Mouse (Mus musculus) left cerebral cortex, adult 2 months (tissue): Measurements from ENCODE around the gene Vwa7. TPM values are rescaled to one million over a fixed set of nuclear protein-coding genes. Genes with fewer than 3 reads are reported as not detected.

Source experiments
- DNase-seq, 2 experiments: peaks; one replicate each; pipeline ENCODE4 v3.0.0; 2021 to 2022; ENCODE audit warnings: low spot score in 2 of 2, mixed read lengths in 1 of 2; ENCODE audit errors: extremely low spot score in 1 of 2
- H3K27ac ChIP-seq: fragments of 200-600 bp; 2 replicates; pipeline ENCODE4 v1.8.1; 2022
- H3K4me3 ChIP-seq: fragments of 200-600 bp; 2 replicates; pipeline ENCODE4 v1.8.1; 2022
- CTCF ChIP-seq: fragments of 200-600 bp; IDR thresholded peaks from 2 replicates; pipeline ENCODE4 v1.8.1; 2022; ENCODE audit warnings: antibody characterized with exemption, mild to moderate bottlenecking, moderate library complexity
- intact Hi-C: fragments of 180-260 bp; cut with DNase I; formaldehyde crosslinking; loops from one replicate; pipeline ENCODE4 v1.15.1; 2025
- total RNA-seq, 2 experiments: library from RNA; stranded (reverse); gene quantifications; 2 replicates each; pipeline ENCODE4 v1.2.3; 2021

Vwa7 gene
- total RNA-seq, 2 experiments from 2014 or later = 0.40 to 0.43 TPM

DNA sequence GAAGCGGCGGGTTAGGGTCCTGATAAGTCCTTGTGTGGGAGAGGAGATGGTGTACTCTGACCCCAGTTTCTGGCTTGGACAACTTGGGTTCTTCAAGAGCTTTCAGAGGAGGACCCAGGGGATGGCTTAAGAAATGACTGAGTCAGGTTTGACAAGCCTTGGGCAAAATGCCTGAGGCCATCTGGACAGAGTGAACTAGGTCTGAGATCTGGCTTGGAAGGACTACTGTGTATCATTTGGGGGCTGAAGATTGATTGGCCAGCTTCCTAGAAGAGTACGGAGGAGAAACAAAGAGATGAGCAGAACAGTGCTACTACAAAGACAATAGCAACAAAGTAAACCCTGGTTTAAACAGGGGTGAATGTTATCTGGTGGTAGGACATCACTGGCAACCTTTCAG is 47.1 kb downstream of the Vwa7 start:
- no peak overlapping the region for H3K27ac ChIP-seq
- no peak for TF ChIP-seq CTCF
- no peak for DNase-seq
- no peak overlapping the region for H3K4me3 ChIP-seq
- intact Hi-C loops = no loop called here

DNA sequence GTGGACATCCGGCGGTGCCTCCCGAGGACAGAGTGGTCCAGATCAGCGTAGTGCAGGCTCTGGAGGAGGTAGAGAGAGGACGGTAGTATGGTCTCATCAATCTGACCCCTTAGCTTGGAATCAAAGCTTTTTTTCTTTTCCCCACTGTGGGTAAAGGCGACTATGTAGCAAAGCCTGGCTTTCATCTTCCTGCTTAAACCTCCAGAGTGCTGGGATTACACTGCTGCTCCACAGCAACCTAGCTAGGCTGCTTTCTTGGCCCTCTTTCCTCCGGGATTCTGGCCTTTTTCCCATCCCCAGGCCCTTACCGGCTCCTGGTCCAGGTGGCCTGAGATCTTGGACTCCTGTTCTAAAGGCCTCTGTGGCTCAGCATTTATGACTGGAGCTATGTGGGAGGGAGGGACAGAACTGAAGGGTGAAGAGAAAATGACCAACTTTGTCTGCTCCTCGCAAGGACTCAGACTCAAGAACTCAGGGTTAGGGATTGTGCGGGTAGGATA is 48.0 kb downstream of the Vwa7 start:
- DNase-seq = no peak
- Histone ChIP-seq H3K27ac (no peak overlapping the region), H3K4me3 (no peak overlapping the region)
- TF ChIP-seq CTCF = no peak
- intact Hi-C loops = no loop called here

DNA sequence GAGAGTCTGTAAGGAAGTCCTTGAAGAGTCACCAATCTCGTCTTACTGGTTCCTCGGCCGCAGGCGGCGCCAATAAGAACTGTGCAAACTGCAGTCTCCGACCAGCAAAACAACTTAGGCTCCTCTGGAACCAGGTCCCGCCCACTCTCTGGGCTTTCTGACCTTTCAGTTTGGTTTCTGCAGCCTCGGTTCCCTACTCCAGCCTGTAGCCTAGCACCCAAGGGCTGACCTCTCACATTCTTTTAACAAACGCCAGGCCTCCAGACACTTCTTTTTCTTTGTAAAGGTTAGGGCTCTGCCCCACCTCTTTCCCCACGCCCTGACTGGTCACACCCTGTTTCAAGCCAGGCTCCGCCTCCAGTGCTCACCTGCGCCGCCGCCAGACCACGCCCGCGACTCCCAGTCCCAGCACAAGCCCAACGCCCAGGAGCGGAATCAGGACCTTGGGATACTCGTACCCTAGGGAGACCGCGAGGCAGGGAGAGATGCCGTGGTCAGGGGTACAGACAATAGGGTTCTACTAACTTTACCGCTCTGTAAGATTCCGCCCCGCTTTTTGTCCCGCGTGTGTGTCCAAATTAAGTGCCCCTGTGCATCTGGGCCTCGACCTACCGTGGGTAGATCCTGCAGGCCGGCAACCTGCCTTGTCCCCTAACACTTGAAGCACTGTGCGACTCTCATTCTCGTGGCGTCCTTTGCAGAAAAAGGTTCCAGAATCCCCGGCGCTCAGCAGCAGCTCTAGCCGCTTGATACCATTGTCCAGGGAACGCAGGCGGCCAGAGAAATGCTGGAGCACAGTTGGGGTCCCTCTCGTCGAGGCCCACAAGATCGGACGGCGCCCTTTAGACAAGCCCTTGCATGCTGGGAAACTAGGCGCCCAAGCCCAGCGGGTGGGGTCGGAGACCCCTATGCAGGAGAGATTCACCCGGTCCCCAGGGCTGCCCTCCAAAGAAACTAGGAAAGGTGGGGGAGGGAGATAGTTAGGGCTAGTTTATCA is 48.9 kb downstream of the Vwa7 start, which contains the start of gene Ly6g6c:
Gene Ly6g6c, plus strand, starts transcription at position 438 of the 997 bp plus-strand sequence.
- H3K27ac ChIP-seq = no peak within 1 kb of the TSS
- intact Hi-C loops = no loop called here
- H3K4me3 ChIP-seq = no peak within 1 kb of the TSS
- TF ChIP-seq CTCF = no peak
- no peak for DNase-seq

DNA sequence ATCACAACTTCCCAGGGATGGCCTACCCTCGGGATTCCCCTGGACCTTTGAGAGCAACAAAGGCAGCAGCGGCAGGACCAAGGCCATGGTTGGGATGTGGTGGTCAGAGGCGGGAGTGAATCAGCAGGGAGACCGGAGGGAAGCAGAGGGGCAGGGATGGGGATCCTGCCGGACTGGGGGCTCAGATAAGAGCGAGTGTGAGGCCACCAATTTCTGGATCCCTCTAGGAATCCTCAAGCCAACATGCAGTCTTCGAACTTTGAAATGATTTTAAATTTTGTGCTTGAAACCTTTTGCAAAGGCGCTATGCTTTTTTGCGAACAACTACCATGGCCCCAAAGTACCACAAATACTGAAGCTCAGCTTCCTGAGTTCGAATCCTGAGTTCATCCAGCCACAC is 49.7 kb downstream of the Vwa7 start, which contains the start of gene Mpig6b:
Gene Mpig6b, minus strand, starts transcription at position 101 of the 400 bp plus-strand sequence.
- TF ChIP-seq CTCF = no peak
- Histone ChIP-seq H3K4me3 (no peak within 1 kb of the TSS), H3K27ac (no peak within 1 kb of the TSS)
- intact Hi-C loops = no loop called here
- no peak for DNase-seq

DNA sequence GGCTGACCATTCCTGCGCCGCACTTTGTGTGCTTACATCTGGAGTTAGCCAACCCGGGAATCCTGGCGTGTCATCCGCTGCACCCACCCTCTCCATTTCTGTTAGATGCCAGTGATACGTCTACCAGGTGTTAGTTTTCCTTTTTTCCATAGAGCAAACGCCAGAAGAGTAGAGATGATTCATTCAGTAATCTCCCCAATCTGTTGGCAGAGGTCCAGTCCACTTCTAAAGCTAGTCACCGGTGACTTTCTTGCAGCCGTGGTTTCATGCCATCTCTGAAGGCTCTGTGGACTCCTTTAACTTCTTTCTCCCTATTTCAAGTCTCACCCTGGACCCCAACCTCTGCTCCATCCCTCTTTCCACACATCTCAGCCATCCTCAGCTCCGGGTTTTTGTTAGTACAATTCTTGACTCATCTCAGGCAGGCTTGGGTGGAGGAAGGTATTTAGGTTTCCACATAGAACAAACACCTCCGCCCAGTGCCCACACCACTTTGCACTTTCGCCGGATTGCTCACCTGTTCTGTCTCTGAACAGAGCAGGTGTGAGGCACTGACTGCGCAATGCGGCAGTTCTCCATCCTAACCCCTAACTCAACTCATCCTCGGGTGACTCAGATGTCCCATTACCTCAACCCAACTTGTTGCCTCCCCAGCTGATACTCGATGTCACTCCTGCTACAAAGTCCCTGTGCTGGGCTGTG is 52.0 kb downstream of the Vwa7 start:
- intact Hi-C loops = no loop called here
- TF ChIP-seq CTCF = no peak
- H3K4me3 ChIP-seq = no peak overlapping the region
- no peak overlapping the region for H3K27ac ChIP-seq
- no peak for DNase-seq

DNA sequence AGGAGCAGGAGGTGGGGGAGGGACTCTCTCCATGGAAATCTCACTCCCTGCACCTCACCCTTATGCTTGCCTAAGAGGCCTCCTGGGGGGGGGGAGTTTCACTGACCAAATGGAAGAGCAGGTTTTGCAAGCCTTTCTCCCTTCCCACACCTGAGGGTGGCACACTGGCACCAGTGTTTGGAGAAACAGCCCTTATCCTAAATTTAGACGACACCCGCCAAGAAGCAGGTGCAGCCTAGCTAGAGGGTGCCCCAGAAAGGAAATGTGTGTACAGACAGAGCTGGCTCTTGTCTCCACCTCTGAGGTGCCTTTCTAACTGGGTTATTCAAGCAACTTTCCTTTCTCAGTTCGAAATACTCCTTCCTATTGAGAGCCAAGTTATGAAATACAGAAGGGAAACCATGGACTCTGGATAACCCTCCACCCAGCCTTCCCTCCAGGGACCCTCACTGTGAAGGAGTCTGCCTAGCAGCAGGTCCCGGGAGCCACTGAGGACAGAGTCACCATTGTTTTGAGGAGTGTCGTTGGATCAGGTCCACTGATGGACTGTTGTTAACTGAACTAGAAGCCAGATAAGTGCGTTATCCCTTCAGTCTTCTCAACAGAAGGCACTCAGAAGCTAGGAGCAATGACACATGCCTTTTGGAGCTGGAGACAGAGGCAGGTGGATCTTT is 54.3 kb downstream of the Vwa7 start:
- TF ChIP-seq CTCF = no peak; the same call in 1 of the 2 replicates
- H3K4me3 ChIP-seq = no peak overlapping the region
- H3K27ac ChIP-seq = no peak overlapping the region
- intact Hi-C loops = no loop called here
- DNase-seq = no peak

DNA sequence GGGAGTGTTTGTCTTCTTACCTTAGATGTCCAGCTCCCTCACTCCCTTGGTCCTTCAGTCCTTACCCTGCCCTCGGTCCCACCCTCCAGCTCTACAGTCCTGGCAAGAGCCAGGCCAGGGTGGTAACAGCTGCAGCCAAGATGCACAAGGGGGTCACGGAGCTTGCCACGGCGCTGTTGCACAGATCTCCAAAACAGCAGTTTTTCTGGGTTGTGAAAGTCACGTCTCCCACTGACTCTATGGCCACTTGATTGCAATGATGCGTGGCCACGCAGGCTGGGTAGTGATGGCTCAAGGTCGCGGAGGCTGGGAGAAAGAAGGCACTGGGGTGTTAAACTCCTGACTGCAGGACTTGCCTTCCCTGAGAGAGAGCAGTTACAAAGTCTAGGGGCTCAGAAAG is 55.1 kb downstream of the Vwa7 start:
- intact Hi-C loops = no loop called here
- Histone ChIP-seq H3K27ac (no peak overlapping the region), H3K4me3 (no peak overlapping the region)
- no peak for DNase-seq
- no peak for TF ChIP-seq CTCF

DNA sequence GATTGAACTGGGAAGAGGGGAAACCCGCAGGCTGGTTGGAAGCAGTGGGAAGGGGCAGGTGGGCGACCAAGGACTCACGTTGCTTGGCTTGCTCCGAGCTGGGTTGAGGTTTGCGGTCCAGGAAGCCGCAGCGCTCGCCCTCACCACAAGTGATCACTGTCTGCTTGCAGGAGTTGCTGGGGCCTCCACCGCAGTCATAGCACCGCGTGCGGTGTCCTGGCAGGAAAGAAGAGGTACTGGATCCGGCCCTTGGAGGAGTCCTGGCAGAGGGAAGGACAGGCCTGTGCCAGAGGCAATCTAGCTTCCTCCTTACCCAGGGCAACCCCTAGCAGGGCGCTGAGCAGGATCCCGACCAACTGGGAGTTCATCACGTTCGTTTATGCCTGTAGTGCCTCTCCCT is 57.7 kb downstream of the Vwa7 start:
- no peak for DNase-seq
- H3K27ac ChIP-seq = no peak overlapping the region
- TF ChIP-seq CTCF = no peak
- intact Hi-C loops = no loop called here
- no peak overlapping the region for H3K4me3 ChIP-seq

Other genes starting within 250 kb of the Vwa7 start
- not detected for gene Cyp21a1, start 212.0 kb upstream of the Vwa7 start, total RNA-seq
- 10 to 100 TPM; 54.8 to 61.5 TPM for gene Stk19, start 179.6 kb upstream of the Vwa7 start, total RNA-seq
- gene Dxo, start 179.6 kb upstream of the Vwa7 start, total RNA-seq = 10 to 100 TPM; 33.6 to 41.4 TPM
- 10 to 100 TPM; 70.1 to 70.4 TPM for gene Skiv2l, start 166.4 kb upstream of the Vwa7 start, total RNA-seq
- 10 to 100 TPM; 35.3 to 40.3 TPM for gene Nelfe, start 166.2 kb upstream of the Vwa7 start, total RNA-seq
- gene Cfb, start 154.1 kb upstream of the Vwa7 start, total RNA-seq = under 1 TPM in 1 of 2 experiments, not detected in 1; 0.14 TPM
- gene Zbtb12, start 137.1 kb upstream of the Vwa7 start, total RNA-seq = 1 to 10 TPM; 6.5 to 7.4 TPM
- gene Gm20547, start 134.5 kb upstream of the Vwa7 start, total RNA-seq = not detected
- gene C2, start 118.3 kb upstream of the Vwa7 start, total RNA-seq = 1 to 10 TPM; 2.1 to 2.2 TPM
- 100 to 1,000 TPM; 175 to 184 TPM for gene Ehmt2, start 118.1 kb upstream of the Vwa7 start, total RNA-seq
- gene Slc44a4, start 102.1 kb upstream of the Vwa7 start, total RNA-seq = under 1 TPM; 0.45 to 0.79 TPM
- gene Neu1, start 85.3 kb upstream of the Vwa7 start, total RNA-seq = 10 to 100 TPM; 41.6 to 47.3 TPM
- gene Hspa1b, start 57.3 kb upstream of the Vwa7 start, total RNA-seq = 10 to 100 TPM; 18.8 to 22.1 TPM
- not detected for gene Gm20481, start 46.7 kb upstream of the Vwa7 start, total RNA-seq
- gene Hspa1a, start 44.4 kb upstream of the Vwa7 start, total RNA-seq = 10 to 100 TPM; 14.5 to 17.2 TPM
- gene Hspa1l, start 43.9 kb upstream of the Vwa7 start, total RNA-seq = under 1 TPM; 0.34 to 0.42 TPM
- 10 to 100 TPM; 15.8 to 18.4 TPM for gene Lsm2, start 34.7 kb upstream of the Vwa7 start, total RNA-seq
- gene Vars, start 15.6 kb upstream of the Vwa7 start, total RNA-seq = 10 to 100 TPM; 44.1 to 46.6 TPM
- under 1 TPM in 1 of 2 experiments, not detected in 1; 0.59 TPM for gene Sapcd1, start 11.4 kb downstream of the Vwa7 start, total RNA-seq
- gene Msh5, start 30.2 kb downstream of the Vwa7 start, total RNA-seq = under 1 TPM; 0.27 to 0.56 TPM
- 1 to 10 TPM; 7.4 to 8.3 TPM for gene Clic1, start 33.4 kb downstream of the Vwa7 start, total RNA-seq
- gene Ddah2, start 42.5 kb downstream of the Vwa7 start, total RNA-seq = 10 to 100 TPM; 10.1 to 11.0 TPM
- gene Ly6g6c, start 48.8 kb downstream of the Vwa7 start, total RNA-seq = not detected
- not detected for gene Mpig6b, start 49.6 kb downstream of the Vwa7 start, total RNA-seq
- gene Ly6g6e, start 60.3 kb downstream of the Vwa7 start, total RNA-seq = 1 to 10 TPM; 2.1 to 3.6 TPM
- gene Ly6g6d, start 61.5 kb downstream of the Vwa7 start, total RNA-seq = 1 to 10 TPM in 1 of 2 experiments, under 1 TPM in 1; 0.70 to 1.1 TPM
- under 1 TPM in 1 of 2 experiments, not detected in 1; 0.29 TPM for gene Ly6g6f, start 69.0 kb downstream of the Vwa7 start, total RNA-seq
- 100 to 1,000 TPM; 109 to 117 TPM for gene Abhd16a, start 72.7 kb downstream of the Vwa7 start, total RNA-seq
- gene Ly6g5c, start 91.7 kb downstream of the Vwa7 start, total RNA-seq = not detected
- gene Ly6g5b, start 98.8 kb downstream of the Vwa7 start, total RNA-seq = under 1 TPM; 0.79 TPM
- 10 to 100 TPM; 14.8 to 15.0 TPM for gene Gpank1, start 104.9 kb downstream of the Vwa7 start, total RNA-seq
- 100 to 1,000 TPM; 177 to 187 TPM for gene Csnk2b, start 105.5 kb downstream of the Vwa7 start, total RNA-seq
- 10 to 100 TPM; 27.0 to 28.5 TPM for gene D17H6S53E, start 109.8 kb downstream of the Vwa7 start, total RNA-seq
- gene Apom, start 115.5 kb downstream of the Vwa7 start, total RNA-seq = not detected
- gene Bag6, start 118.6 kb downstream of the Vwa7 start, total RNA-seq = 100 to 1,000 TPM; 304 to 307 TPM
- 100 to 1,000 TPM; 285 to 321 TPM for gene Prrc2a, start 148.3 kb downstream of the Vwa7 start, total RNA-seq
- gene Aif1, start 159.5 kb downstream of the Vwa7 start, total RNA-seq = 10 to 100 TPM in 1 of 2 experiments, 1 to 10 TPM in 1; 8.0 to 14.4 TPM
- 1 to 10 TPM; 6.4 to 7.4 TPM for gene Lst1, start 171.9 kb downstream of the Vwa7 start, total RNA-seq
- gene Ltb, start 177.9 kb downstream of the Vwa7 start, total RNA-seq = under 1 TPM; 0.79 to 0.86 TPM
- not detected for gene Tnf, start 185.4 kb downstream of the Vwa7 start, total RNA-seq
- gene Lta, start 188.8 kb downstream of the Vwa7 start, total RNA-seq = under 1 TPM; 0.41 to 0.65 TPM
- not detected for gene Gm16181, start 204.3 kb downstream of the Vwa7 start, total RNA-seq
- gene Atp6v1g2, start 217.1 kb downstream of the Vwa7 start, total RNA-seq = 100 to 1,000 TPM; 549 to 569 TPM
- 10 to 100 TPM; 13.0 to 16.1 TPM for gene Nfkbil1, start 219.2 kb downstream of the Vwa7 start, total RNA-seq
- 100 to 1,000 TPM; 215 TPM for gene Ddx39b, start 225.2 kb downstream of the Vwa7 start, total RNA-seq
- gene H2-D1, start 246.2 kb downstream of the Vwa7 start, total RNA-seq = 10 to 100 TPM; 20.3 to 25.3 TPM